In genomic region chr1:176223196-176223595, GRCm38 (mm10) we compare ENCODE assay signal across 7 mouse cellular contexts. TPM values are rescaled to one million over a fixed set of nuclear protein-coding genes. Genes with fewer than 3 reads are reported as not detected.
DNase-seq lines count a peak whose midpoint lies in the region; ATAC-seq and TF ChIP-seq lines count a peak whose summit lies in the region.

No protein-coding gene starts in this region.

- no peak overlapping the region for H3K4me3 ChIP-seq in hindbrain, postnatal 0 days (ENCODE audit: low read length)

- no peak overlapping the region for H3K9ac ChIP-seq in hindbrain, postnatal 0 days (replicated peaks; ENCODE audit: low read length)

- no peaks in the 10 kb centered on the region; the same call in 1 of the 2 replicates for H3K4me1 ChIP-seq in hindbrain, postnatal 0 days (ENCODE audit: insufficient read depth, low read length)

- H3K36me3 ChIP-seq in hindbrain, postnatal 0 days (ENCODE audit: insufficient read depth, low read length), result no peaks in the 10 kb centered on the region

- 6% methylated on average over 12 of the region's 12 CpGs for WGBS in hindbrain, postnatal 0 days

- H3K9me3 ChIP-seq in hindbrain, postnatal 0 days (ENCODE audit: low read length), result no peaks in the 10 kb centered on the region

- H3K27ac ChIP-seq in hindbrain, postnatal 0 days, result no peak overlapping the region

- no peak overlapping the region for H3K4me2 ChIP-seq in hindbrain, postnatal 0 days (ENCODE audit: low read depth, low read length)

- H3K27me3 ChIP-seq in hindbrain, postnatal 0 days (ENCODE audit: insufficient read depth, low read length), result no peaks in the 10 kb centered on the region

- peak; percentile 60 for DNase-seq in adrenal gland, adult 2 months
- peak; percentile 88 for DNase-seq in cerebellum, adult 9-10 months
- DNase-seq in frontal cortex, postnatal 14 days (ENCODE audit: low spot score in 2 of 2), result peak; percentile 20 to 69
- peak; percentile 87 for DNase-seq in hindbrain, postnatal 0 days (ENCODE audit: low spot score)
- peak; percentile 57 for DNase-seq in left cerebral cortex, adult 11 months (ENCODE audit: low spot score)
- peak; percentile 77 for DNase-seq in mesoderm, embryonic 11.5 days (ENCODE audit: low read depth, low spot score)
- peak; percentile 83 for DNase-seq in right cerebral cortex, postnatal 4 days

- peak; percentile 67; the same call in 1 of the 2 replicates for ATAC-seq in hindbrain, postnatal 0 days

- TF ChIP-seq CTCF in hindbrain, postnatal 0 days (IDR thresholded peaks at IDR 0.05; ENCODE audit: low read depth), result peak; percentile 93

RNA-seq across cellular contexts. Expression of gene Pld5, which starts 51.9 kb away (rescaled TPM):
- 1 to 10 TPM; 1.0 to 1.2 TPM for total RNA-seq in adrenal gland, adult 2 months (2021)
- 0.12 and 0.38 TPM in 2 replicates for polyA plus RNA-seq in adrenal gland, adult 2 months (2012; rRNA removed)
- 6.8 and 7.2 TPM in 2 replicates for total RNA-seq in hindbrain, postnatal 0 days (2014; rRNA removed)
- polyA plus RNA-seq in hindbrain, postnatal 0 days (2015; fragmentation: Nextera tagmentation; extraction: Ambion mirVana), result 5.8 and 6.4 TPM in 2 replicates
